Mouse (Mus musculus) lung, postnatal 36 days (tissue): Measurements from ENCODE around the gene Ripor1.
A peak's percentile ranks its signal among the peaks of the same experiment; 100 is the strongest.
"Not testable (repeated sequence)": the region's sequence is repeated elsewhere in the genome, so short reads cannot be mapped to it uniquely, and the experiment has no call there.

Experiments used
- DNase-seq: peaks from one replicate; pipeline ENCODE4 v3.0.0; 2022; ENCODE audit warnings: mixed read lengths

Gene Ripor1

DNA sequence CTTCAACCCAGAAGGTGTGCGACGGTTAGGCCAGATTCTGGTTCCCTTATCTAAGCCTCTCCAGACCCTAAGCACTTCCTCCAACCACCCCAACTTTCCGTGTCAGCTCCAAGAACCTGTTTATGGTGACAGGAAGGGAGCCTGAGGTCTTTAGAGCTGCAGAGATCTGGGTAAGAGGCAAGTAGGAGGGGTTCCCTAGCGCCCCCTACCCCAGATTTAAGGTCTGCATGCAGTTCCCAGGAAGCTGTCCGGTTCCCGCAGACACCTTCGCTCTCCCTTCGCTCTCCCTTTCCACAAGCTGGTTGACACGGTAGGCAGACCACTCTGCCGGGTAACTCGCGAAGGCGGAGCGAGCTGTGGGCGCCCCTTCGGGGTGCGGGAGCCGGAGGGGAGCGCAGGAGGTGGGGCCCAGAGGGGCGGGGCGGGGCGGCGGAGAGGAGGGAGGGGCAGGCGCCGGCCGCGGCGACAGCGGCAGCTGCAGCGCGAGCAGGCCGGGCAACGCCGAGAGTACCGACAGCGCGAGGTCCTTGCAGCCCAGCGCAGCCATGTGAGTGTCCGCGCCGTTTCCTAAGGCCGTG, at the start of gene Ripor1:
Gene Ripor1, plus strand, starts transcription at position 452 of the 578 bp plus-strand sequence.
- DNase-seq, result peak; percentile 81

DNA sequence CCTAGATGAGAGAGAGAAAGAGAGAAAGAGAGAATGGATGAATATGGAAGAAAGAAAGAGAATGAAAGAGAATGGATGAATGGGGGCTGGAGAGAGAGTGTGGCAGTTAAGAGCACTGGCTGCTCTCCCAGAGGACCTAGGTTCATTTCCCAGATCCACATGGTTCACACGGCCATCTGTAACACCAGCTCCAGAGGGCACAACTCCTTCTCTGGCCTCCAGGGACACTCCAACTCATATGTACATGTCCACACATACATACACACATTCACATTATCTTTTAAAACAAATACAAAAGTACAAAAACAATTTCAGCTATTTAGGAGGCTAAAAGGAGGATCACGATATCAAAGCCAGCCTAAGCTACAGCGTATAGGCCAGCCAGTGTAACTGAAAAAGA, 42.2 kb upstream of the Ripor1 start:
- DNase-seq, result no peak

DNA sequence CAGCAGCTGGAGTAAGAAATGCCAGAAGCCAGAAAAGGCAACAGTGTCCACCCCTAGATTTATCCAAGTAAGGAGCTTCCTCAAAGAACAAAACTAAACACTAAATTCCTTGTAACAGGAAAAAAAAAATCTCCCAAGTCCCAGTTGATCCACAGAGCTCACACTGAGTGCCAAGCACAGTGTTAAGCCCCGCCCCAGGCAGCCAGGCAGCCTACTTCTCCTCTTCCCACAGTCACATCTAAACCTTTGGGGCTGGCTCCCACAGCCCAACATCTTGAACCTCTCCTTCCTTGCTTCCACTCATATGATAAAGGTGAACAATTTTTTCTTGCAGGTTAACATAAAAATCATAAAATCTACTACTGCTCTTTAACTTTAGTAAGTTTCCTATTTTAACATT, 41.2 kb upstream of the Ripor1 start:
- DNase-seq, result no peak

DNA sequence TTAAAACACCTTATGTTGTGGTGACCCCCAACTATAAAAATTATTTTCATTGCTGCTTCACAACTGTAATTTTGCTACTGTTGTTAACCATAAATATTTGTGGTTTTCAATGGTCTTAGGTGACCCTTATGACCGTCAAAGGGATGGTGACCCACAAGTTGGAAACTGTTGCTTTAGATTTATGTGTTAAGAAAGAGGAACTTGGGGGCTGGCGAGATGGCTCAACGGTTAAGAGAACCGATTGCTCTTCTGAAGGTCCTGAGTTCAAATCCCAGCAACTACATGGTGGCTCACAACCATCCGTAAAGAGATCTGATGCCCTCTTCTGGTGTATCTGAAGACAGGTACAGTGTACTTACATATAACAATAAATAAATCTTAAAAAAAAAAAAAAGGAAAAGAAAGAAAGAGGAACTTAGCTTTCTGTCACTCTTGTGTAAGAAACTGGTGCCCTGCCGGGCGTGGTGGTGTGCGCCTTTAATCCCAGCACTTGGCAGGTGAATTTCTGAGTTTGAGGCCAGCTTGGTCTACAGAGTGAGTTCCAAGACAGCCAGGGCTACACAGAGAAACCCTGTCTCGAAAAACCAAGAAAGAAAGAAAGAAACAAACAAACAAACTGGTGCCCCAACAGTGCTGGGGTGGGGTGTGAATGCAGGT, 40.4 kb upstream of the Ripor1 start:
- not testable (repeated sequence) for DNase-seq

DNA sequence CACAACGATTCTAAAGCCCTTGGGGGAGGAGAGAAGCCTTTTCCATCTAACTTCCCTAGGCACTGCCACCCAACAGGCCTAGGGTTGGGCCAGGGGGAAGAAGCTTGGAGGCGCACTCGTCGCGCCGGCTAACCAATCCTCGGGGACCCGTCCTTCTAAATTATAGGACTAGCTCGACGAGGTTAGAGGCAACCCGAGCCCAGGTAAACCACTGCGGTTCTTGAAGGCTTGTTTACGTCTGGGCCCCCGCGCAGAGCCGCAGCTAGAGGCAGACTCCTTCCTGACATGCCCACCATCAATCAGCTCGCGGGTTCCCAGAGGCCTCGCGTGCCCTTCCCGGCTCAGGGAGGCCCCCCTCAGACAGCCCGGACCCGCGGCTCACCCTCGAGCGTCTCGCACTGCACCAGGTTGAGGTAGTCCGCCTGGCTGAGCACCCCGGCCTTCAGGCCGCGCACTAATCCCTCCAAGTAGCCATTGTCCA, 39.6 kb upstream of the Ripor1 start:
- DNase-seq, result peak; percentile 41

DNA sequence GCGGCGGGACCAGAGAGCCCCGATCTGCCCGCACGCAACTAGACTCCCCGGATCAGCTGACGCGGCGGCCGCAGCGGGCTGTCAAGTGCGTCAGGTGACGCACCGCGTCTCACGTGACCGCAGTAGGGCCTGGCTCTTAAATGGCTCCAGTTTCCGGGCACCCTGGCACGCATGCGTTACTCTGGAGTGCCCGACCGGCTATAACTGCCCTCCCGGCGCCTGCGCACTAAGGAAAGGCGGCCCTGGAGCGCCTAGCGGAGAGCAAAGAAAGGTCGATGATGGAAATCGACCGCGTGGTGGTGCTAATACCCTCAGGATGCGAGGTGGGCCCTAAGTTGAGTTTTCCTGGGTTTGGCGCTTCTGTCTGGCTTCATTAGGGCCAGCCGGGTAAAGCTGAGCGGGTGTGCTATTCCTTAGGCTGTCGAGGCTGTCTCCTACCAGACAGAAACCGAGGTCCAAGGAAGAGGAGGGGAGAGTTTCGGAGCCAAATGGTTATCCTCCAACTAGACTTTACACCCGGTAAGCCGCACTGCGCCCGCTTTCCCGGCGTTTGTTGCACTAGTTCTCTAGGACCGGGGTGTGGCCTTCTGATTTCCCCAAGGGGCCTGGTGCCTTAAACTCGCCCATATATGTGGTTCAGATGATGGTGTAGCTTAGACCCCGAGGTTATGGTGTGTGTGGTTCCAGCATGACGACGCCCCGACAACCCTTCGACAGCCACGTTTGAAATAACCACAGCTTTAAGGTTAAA, 38.9 kb upstream of the Ripor1 start, which contains the start of gene Atp6v0d1:
Gene Atp6v0d1, minus strand, starts transcription at position 96 of the 751 bp plus-strand sequence.
- peak; percentile 100 for DNase-seq

DNA sequence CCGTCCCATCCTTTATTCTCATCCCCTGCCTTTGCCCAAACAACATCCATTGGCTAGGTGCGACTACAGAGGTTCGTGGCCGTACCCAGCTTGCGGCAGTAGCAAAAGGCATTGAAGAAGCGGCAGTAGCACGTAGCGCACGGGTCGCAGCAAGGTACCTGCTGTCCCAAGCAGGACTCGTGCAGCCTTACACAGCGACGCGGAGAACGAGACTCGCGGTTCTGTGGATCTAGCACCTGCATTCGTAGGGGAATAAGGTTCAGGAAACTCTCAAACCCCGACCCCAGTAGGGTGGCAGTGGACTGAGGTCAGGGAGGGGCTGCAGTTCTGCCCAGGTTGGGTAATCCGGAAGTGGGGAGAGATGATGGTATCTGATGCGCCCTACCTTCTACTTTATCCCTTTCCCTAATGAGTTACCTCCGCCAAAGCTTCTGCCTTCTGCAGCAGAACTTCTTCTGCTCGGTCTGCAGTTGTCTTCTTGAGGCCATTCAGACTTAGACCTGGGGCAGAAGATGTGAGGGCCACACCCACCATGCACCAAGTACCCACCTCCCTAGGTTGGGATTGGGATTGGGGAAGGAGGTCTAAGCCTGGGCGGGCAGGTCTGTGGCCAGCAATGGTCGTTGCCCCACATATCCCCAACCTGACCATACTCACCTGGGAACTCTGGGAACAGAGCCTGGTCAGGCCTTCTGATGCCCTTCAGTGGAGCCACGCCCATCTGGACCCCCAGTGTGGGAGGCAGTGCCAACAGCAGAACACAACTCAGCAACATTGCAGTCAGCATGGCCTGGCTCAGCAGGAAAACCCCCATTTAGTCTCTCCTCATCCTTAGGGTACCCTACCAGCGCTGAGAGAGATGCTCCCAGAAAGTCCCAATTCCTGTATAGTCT, 38.1 kb upstream of the Ripor1 start:
- DNase-seq, result no peak

DNA sequence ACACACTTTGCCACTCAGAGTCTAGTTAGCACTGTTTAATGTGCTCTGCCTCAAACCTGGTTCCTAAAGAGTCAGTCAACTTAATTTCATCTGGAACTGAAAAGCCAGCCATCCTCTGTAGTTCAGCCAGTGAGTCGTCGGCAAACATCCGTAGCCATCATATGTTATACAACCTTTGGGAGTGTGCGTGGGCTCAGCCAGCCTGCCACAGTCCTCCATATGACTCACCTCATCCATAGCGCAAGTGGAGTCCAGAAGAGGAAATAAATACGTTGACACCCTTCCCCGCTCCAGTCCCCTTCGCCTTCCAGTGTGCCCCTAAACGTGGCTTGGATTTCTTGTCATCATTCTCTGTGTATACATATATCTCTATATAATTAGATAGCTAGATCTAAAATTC, 33.2 kb upstream of the Ripor1 start:
- DNase-seq, result no peak

DNA sequence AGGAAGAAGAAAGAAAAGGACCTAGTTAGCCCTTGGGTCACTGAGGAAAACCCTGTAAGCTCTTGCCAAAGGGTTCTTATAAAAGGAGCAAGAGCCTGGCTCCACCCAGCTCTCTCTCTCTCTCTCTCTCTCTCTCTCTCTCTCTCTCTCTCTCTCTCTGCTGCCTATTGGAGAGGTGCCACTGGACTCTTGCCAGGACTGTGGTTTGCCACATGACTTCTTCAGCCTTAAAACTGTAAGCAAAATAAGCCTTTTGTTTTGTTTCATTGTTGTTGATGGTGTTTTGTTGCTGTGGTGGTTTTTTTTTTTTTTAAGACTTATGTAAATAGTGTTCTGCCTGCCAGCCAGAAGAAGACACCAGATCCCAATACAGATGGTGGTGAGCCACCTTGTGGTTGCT, 31.6 kb upstream of the Ripor1 start:
- DNase-seq, result peak; percentile 71

DNA sequence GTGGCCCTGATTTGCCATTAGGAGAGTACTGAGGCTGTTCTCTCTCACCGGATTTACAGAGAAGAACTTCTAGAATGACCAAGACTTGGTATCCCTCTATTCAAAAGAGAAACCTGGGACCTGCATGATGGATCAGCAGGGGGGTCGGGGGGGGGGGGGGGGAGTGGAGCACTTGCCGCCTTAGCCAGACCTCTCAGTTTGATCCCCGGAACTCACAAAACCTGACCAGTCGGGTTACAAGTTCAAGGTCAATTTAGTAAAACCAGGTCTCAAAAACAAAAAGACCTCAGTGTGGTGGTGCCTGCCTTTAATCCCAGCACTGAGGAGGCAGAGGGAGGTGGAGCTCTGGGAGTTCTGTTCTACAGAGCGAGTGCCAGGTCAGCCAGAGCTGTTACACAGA, 30.3 kb upstream of the Ripor1 start:
- DNase-seq, result no peak

DNA sequence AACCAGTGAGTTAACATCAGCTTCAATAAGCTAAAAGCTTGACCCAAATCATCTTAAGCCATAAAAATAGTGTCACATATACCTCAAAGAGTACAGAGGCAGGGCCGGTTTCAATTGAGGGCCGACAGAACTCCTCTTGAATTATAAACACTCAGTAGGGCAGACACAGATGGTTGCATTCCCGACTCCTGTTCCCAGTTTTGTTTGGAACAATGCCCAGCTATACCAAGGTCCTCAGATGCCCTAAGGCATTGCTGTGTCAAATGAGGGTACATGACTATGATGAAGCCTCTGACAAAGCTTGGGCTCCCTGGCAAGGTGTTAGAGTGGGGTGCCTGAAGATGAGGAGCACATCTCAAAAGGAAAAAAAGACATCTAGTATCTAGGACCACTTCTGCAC, 29.5 kb upstream of the Ripor1 start:
- DNase-seq, result no peak

DNA sequence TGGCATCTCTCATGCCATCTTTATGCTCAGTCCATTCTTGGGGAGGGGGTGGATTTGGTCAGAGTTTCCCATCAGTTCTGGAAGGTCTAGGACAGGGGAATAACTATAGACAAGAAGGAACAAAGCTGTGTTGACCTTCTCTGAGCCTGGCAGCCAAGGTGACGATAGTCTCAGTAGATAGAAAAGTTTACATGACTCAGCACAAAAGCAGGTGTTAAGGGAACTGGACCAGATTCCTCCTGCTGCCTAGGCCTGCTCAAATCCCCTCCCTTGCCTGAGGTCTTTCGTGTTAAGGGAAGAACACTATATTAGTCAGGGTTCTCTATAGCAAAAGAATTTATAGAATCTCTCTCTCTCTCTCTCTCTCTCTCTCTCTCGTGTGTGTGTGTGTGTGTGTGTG, 25.3 kb upstream of the Ripor1 start:
- DNase-seq, result no peak

DNA sequence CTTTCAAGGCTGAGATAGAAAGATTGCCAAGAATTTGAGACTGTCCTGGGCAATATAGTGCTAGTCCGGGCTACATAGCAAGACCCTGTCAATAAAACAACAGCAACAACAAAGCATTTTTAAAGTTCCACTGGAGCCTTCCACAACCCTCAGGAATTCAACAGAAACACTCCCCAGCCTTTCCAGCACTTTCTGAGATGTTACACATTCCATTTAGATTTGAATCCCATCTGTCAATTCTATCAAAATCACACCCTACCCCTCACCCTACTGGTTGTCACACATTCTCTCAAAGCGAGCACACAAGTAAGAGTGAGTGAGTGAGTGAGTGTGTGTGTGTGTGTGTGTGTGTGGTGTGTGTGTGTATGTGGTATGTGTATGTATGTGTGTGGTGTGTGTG, 12.6 kb upstream of the Ripor1 start:
- no peak for DNase-seq

DNA sequence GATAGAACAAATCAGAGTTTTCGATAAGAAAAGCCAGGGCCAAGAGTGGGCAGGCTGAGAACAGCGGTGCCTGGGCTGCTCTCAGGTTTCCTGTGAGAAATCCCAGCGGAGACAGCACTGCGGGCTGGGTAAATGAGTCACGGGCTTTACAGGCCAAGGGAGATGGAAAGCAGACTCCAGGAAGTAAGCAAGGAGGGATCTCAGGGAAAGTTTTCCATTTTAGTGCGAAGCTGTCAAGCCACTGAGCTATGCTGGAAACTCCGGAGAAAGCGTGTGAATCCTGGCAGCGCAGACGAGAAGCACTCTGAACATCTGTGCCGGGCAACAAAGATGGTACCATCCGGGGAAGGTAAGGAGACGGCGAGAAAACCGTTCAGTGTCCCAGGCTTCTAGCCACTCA, 11.2 kb upstream of the Ripor1 start:
- no peak for DNase-seq

DNA sequence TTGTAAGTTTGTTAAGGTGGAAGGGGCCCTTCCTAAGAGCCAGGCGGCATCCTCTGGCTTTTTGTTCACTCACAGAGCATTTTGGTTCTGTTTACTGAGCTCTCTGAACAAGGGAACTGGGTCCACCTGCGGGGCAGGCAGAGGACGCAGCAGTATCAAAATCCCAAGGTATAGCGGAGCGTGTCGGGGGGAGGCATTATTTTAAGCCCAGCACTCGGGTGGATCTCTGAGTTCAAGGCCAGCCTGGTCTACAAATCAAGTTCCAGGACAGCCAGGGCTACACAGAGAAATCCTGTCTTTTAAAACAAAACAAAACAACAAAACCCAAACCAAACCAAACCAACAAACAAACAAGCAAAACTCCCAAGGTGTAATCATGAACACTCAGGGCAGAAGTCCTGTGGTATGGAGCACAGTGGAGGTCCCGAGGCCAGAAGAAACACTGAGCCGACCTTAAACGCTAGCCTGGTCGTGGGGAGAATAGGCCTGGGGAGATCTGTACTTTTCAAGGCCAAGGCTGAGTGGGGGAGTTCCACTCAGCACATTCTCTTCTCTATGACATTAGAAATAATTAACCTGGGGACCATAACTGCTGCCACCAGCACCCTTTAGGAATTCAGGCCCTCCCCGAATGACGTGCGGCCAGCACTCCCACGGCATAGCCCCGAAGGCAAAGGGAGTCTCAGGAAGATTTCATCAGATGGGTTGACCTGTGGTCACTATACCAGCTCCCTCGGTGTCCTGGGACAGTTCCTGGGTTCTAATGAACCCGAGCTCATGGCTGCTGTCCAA, 10.4 kb upstream of the Ripor1 start:
- no peak for DNase-seq

DNA sequence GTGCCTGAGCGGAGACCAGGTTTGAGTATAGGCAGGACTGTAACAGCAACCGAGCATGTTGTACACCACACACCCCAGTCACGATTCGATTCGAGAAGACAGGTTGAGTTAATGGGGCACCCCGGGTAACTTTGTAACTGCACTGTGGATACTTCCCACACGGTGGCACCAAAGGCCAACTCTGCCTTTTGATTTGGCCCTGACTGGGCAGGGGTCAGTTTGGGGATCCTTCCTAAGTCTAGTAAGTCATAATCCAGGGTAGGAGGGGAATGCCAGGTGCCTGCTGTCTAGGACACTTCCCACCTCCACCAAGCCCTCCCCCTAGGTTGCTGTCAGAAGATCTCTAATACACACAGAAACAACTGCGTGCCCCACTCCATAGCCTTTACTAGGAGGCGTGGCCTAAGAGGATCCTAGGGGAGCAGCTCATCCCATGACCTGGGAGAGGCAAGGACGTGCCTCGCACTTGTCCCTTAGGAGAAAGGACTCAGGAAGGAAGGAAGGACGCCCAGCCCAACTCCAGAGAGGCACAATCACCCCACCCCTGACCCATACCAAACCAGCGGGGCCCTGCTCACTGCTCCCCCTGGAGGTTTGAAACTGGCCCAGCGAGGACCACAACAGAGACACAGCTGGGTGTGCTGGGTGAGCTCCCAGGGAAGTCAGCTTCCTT, 8.6 kb upstream of the Ripor1 start:
- DNase-seq, result peak; percentile 94

DNA sequence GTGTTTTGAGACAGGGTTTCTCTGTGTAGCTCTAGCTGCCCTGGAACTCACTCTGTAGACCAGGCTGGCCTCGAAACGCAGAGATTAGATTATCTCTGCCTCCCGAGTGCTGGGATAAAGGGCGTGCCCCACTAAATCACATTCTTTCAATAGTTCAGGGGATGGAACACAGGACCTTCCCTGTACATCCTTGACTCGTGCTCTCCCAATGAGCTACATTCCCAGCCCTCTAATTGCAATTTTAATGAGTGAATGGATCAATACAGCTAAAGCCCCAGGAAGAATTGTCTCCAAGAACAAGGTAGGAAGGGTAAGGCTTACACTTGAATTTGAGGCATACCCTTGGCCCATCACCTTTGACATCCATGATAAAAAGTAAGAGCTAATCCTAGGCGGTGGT, 6.3 kb upstream of the Ripor1 start:
- no peak for DNase-seq

DNA sequence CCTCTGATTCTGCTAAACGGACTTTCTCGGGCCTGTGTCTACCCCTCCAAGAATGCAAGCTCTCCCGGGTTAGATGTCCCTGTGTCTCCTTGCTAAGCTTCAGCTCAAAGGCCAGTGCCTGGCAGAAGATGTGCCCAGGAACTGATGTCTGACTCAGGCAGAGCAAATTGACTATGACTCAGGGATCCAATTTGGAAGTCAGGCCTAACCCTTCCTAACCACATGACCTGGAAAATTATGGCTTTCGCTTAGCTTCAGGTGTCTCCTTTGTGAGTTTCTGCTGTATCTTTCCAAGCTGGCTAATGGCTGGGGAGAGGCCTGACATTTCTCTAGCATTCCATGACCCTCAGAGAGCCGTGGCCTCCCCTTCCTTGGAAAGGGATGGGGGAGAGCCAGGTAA, 3.8 kb upstream of the Ripor1 start:
- DNase-seq, result no peak

DNA sequence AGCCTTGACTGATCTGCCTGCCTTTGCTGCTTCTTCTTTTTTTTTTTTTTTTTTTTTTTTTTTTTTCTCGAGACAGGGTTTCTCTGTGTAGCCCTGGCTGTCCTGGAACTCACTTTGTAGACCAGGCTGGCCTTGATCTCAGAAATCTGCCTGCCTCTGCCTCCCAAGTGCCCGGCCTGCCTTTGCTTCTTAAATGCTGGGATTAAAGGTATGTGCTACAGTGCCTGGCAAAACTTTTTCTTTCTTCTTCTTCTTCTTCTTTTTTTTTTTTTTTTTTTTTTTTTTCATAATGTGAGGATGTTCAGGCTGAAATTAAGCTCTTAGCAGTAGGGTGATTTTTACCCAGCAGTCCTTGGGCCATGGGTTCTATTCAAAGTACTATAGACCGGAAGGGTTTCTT, 2.5 kb upstream of the Ripor1 start:
- not testable (repeated sequence) for DNase-seq

DNA sequence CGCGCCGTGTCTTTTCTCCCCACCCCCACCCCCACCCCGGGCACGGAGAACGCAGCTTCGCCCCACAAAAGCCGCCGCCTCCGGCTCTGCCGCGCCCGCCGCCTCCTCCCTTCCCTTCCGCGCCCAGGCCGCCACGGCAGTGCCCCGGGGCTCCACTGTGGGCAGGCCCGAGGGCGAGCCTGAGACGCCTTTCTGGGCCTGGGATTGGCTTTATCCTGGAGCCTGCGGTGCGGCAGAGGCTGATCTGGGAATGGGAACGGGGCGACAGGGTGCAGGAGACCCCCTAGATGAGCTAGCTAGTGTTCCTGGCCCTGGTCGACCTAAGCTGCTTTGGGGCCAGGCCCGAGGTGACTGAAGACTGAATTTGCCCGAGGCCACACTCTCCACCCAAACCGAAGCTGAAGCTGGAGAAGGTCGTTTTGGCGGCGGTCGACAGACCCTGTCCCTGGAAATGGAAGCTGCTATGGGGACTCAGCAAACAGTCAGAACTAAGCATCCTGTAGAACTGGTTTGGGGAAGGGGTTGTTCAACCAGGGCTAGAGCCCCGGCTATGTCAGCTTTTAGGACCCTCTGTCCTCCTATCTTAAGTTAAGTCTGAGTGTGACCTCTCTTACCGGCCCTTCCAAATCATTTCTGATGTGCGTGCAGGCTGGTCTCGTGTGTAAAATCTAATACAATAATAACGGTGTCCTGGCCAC, 585 bp downstream of the Ripor1 start:
- DNase-seq, result peak; percentile 39
